Comparison of ENCODE assay signal across 9 mouse cellular contexts in the genomic region with DNA sequence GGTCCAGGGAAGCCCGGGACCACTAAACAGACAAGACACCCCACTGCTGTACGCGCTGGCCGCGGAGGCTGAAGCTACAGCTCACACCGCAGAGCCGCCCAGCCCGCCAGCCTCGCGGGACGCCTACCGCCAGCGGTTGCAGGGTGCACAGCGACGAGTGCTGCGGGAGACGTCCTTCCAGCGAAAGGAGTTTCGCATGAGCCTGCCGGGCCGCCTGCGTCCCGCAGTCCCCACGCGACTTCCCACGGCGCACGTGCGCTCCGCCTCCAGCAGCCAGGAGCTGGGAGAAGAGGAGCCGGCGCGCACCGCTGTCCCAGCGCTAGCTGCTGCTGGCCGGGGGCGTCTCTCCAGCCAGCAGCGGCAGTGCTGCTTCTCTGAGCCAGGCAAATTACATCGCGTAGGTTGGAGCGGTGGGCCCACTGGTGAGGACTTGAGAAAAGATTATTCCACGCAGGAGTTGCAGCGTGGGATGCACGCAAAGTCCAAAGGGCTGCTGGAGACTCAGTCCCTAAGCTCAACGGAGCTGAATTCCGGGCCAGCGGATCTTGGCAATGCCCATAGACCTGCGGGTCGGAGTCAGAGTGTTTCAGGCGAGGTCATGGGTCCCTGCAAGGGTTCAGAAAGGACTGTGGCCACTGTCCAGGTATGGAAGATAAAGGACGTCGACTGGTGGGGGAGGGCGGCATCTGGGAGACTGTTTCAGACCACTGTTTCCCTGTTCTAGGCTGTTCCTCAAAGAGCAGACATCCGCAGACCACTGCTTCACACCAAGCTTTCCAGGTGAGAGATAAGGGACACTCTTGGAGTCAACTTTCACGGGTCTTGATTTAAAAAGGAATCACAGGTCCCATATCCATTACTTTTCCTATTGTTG. TPM values are rescaled to one million over a fixed set of nuclear protein-coding genes. Genes with fewer than 3 reads are reported as not detected.
A peak's percentile ranks its signal among the peaks of the same experiment; 100 is the strongest.
DNase-seq lines count a peak whose midpoint lies in the region; ATAC-seq and TF ChIP-seq lines count a peak whose summit lies in the region.
"Had no signal": no experiment of that assay in that cellular context is flagged by ENCODE, and none has a peak within 500 bp of the region (broad histone marks: within the 10 kb centered on the region; RNA-seq: fewer than 3 reads in every experiment).

No protein-coding gene starts in this region.

- peak overlapping the region; percentile 75 for H3K4me2 ChIP-seq in forebrain, embryonic 16.5 days (ENCODE audit: low read length)
- H3K4me2 ChIP-seq in neural tube, embryonic 12.5 days (replicated peaks), result peak overlapping the region; percentile 86

- H3K27ac ChIP-seq in heart, adult 2 months, result no peak overlapping the region
- H3K27ac ChIP-seq in forebrain, embryonic 16.5 days (ENCODE audit: low read length), result no peak overlapping the region
- no peak overlapping the region for H3K27ac ChIP-seq in neural tube, embryonic 12.5 days

- peak overlapping the region; percentile 43 for H3K4me3 ChIP-seq in heart, adult 2 months
- H3K4me3 ChIP-seq in forebrain, embryonic 16.5 days (replicated peaks; ENCODE audit: low read length), result peak overlapping the region; percentile 45
- H3K4me3 ChIP-seq in neural tube, embryonic 12.5 days, result peak overlapping the region; percentile 40

- H3K9me3 ChIP-seq in forebrain, embryonic 16.5 days (ENCODE audit: control insufficient read depth, low read length), result no peaks in the 10 kb centered on the region
- H3K9me3 ChIP-seq in neural tube, embryonic 12.5 days, result no peaks in the 10 kb centered on the region

- TF ChIP-seq POLR2A in heart, adult 2 months (IDR thresholded peaks at IDR 0.05; ENCODE audit: insufficient read depth, low read depth, low read length), result no peak

- 0 out of 2 replicates have a peak, but pooled peaks cover 2% of the 10 kb centered on the region for H3K27me3 ChIP-seq in heart, adult 2 months (ENCODE audit: control insufficient read depth, insufficient read depth, low read length)
- H3K27me3 ChIP-seq in forebrain, embryonic 16.5 days (replicated peaks; ENCODE audit: control insufficient read depth, insufficient read depth, low read length), result peaks cover 50% of the 10 kb centered on the region
- peaks cover 75% of the 10 kb centered on the region for H3K27me3 ChIP-seq in neural tube, embryonic 12.5 days (replicated peaks)
- H3K27me3 ChIP-seq: CH12.LX had no signal

- WGBS in heart, adult 2 months, result 19% methylated on average over 55 of the region's 55 CpGs
- WGBS in forebrain, embryonic 16.5 days, result 5% methylated on average over 53 of the region's 55 CpGs
- WGBS in neural tube, embryonic 12.5 days, result 7% methylated on average over 55 of the region's 55 CpGs

- H3K36me3 ChIP-seq in heart, adult 2 months (ENCODE audit: control insufficient read depth, insufficient read depth, low read length), result no peaks in the 10 kb centered on the region
- no peaks in the 10 kb centered on the region for H3K36me3 ChIP-seq in forebrain, embryonic 16.5 days (ENCODE audit: control insufficient read depth, insufficient read depth)
- H3K36me3 ChIP-seq in neural tube, embryonic 12.5 days, result no peaks in the 10 kb centered on the region

- ATAC-seq in forebrain, embryonic 16.5 days, result no peak
- no peak for ATAC-seq in neural tube, embryonic 12.5 days (ENCODE audit: low FRiP score, low read depth)
- no peak for ATAC-seq in activated CD4-positive, CD25-positive, alpha-beta regulatory T cell, adult 4 months

- peak in 1 of 2 experiments; percentile 37 for DNase-seq in heart, adult 2 months
- no peak for DNase-seq in heart, adult 11 months
- DNase-seq in ZHBTc4 (ENCODE audit: low read depth, low spot score), result peak; percentile 69
- peak; percentile 65 to 78 for DNase-seq in left cerebral cortex, postnatal 25 days (ENCODE audit: low spot score in 2 of 2)
- DNase-seq in thymus, postnatal 14 days, result no peak

- peaks cover 1% of the 10 kb centered on the region; the same call in 1 of the 2 replicates for H3K4me1 ChIP-seq in heart, adult 2 months (ENCODE audit: control insufficient read depth, insufficient read depth, low read length)
- H3K4me1 ChIP-seq in forebrain, embryonic 16.5 days (replicated peaks; ENCODE audit: control insufficient read depth, insufficient read depth, low read length), result peaks cover 20% of the 10 kb centered on the region
- peaks cover 23% of the 10 kb centered on the region for H3K4me1 ChIP-seq in neural tube, embryonic 12.5 days

- H3K79me2 ChIP-seq in heart, adult 2 months (replicated peaks; ENCODE audit: control insufficient read depth, insufficient read depth, low read length), result no peaks in the 10 kb centered on the region

- peak overlapping the region; percentile 20; the same call in 1 of the 2 replicates for H3K9ac ChIP-seq in heart, adult 2 months (ENCODE audit: low read depth, low read length)
- peak overlapping the region; percentile 46 for H3K9ac ChIP-seq in forebrain, embryonic 16.5 days (replicated peaks; ENCODE audit: low read depth, low read length)
- peak overlapping the region; percentile 48; the same call in 1 of the 2 replicates for H3K9ac ChIP-seq in neural tube, embryonic 12.5 days

- TF ChIP-seq CTCF in heart, adult 2 months (IDR thresholded peaks at IDR 0.05), result no peak

- no peak for TF ChIP-seq EP300 in heart, adult 2 months (IDR thresholded peaks at IDR 0.05; ENCODE audit: insufficient read depth, low read depth, low read length)

- intact Hi-C loops in heart, adult 2 months (cut with DNase I), result no loop called here
- intact Hi-C loops in left cerebral cortex, postnatal 25 days (cut with DNase I), result loop anchor here (10.0 kb wide), 1 partner anchor 391 kb away; a partner anchor contains a TSS

RNA-seq across cellular contexts. Expression of a gene that starts 6.5 kb away (rescaled TPM):
- total RNA-seq in heart, adult 2 months (2021), result not detected
- not detected in 2 replicates for polyA plus RNA-seq in heart, adult 2 months (2012; rRNA removed)
- not detected in 2 replicates for polyA plus RNA-seq in forebrain, embryonic 16.5 days (2015; fragmentation: Nextera tagmentation; extraction: Ambion mirVana)
- not detected for total RNA-seq in left cerebral cortex, postnatal 25 days (2021)
- not detected in 2 replicates for polyA plus RNA-seq in neural tube, embryonic 12.5 days (2016; fragmentation: Nextera tagmentation; extraction: Ambion mirVana)
- not detected for polyA plus RNA-seq in activated CD4-positive, CD25-positive, alpha-beta regulatory T cell, adult 4 months (2017; shearing (Covaris generic))
- total RNA-seq: CH12.LX had no signal

RNA-seq across cellular contexts. Expression of a gene that starts 6.8 kb away (rescaled TPM):
- total RNA-seq in heart, adult 2 months (2021), result under 1 TPM; 0.34 to 0.91 TPM
- 0.53 and 0.80 TPM in 2 replicates for polyA plus RNA-seq in heart, adult 2 months (2012; rRNA removed)
- polyA plus RNA-seq in forebrain, embryonic 16.5 days (2015; fragmentation: Nextera tagmentation; extraction: Ambion mirVana), result 2.2 and 2.7 TPM in 2 replicates
- 1 to 10 TPM; 4.0 to 4.5 TPM for total RNA-seq in left cerebral cortex, postnatal 25 days (2021)
- polyA plus RNA-seq in neural tube, embryonic 12.5 days (2016; fragmentation: Nextera tagmentation; extraction: Ambion mirVana), result 2.1 and 2.7 TPM in 2 replicates
- under 1 TPM in 1 of 2 experiments, not detected in 1; 0.36 TPM for polyA plus RNA-seq in activated CD4-positive, CD25-positive, alpha-beta regulatory T cell, adult 4 months (2017; shearing (Covaris generic))
- total RNA-seq: CH12.LX had no signal

RNA-seq across cellular contexts. Expression of a gene that starts 6.9 kb away (rescaled TPM):
- not detected for total RNA-seq in heart, adult 2 months (2021)
- not detected in 2 replicates for polyA plus RNA-seq in heart, adult 2 months (2012; rRNA removed)
- polyA plus RNA-seq in forebrain, embryonic 16.5 days (2015; fragmentation: Nextera tagmentation; extraction: Ambion mirVana), result not detected in 2 replicates
- total RNA-seq in left cerebral cortex, postnatal 25 days (2021), result under 1 TPM; 0.32 to 0.34 TPM
- 0.13 TPM in 1 of 2 replicates, not detected in the other for polyA plus RNA-seq in neural tube, embryonic 12.5 days (2016; fragmentation: Nextera tagmentation; extraction: Ambion mirVana)
- polyA plus RNA-seq in activated CD4-positive, CD25-positive, alpha-beta regulatory T cell, adult 4 months (2017; shearing (Covaris generic)), result under 1 TPM in 1 of 2 experiments, not detected in 1; 0.33 TPM
- total RNA-seq: CH12.LX had no signal

RNA-seq across cellular contexts. Expression of a gene that starts 16.2 kb away (rescaled TPM):
- total RNA-seq in heart, adult 2 months (2021), result not detected
- not detected in 2 replicates for polyA plus RNA-seq in heart, adult 2 months (2012; rRNA removed)
- polyA plus RNA-seq in forebrain, embryonic 16.5 days (2015; fragmentation: Nextera tagmentation; extraction: Ambion mirVana), result not detected in 2 replicates
- 1 to 10 TPM; 3.3 TPM for total RNA-seq in left cerebral cortex, postnatal 25 days (2021)
- polyA plus RNA-seq in neural tube, embryonic 12.5 days (2016; fragmentation: Nextera tagmentation; extraction: Ambion mirVana), result not detected in 2 replicates
- not detected for polyA plus RNA-seq in activated CD4-positive, CD25-positive, alpha-beta regulatory T cell, adult 4 months (2017; shearing (Covaris generic))
- total RNA-seq: CH12.LX had no signal

RNA-seq across cellular contexts. Expression of a gene that starts 16.3 kb away (rescaled TPM):
- under 1 TPM; 0.05 to 0.34 TPM for total RNA-seq in heart, adult 2 months (2021)
- polyA plus RNA-seq in heart, adult 2 months (2012; rRNA removed), result 0.03 and 0.10 TPM in 2 replicates
- polyA plus RNA-seq in forebrain, embryonic 16.5 days (2015; fragmentation: Nextera tagmentation; extraction: Ambion mirVana), result 1.9 and 2.2 TPM in 2 replicates
- 10 to 100 TPM; 79.1 to 79.3 TPM for total RNA-seq in left cerebral cortex, postnatal 25 days (2021)
- polyA plus RNA-seq in neural tube, embryonic 12.5 days (2016; fragmentation: Nextera tagmentation; extraction: Ambion mirVana), result 0.22 and 0.46 TPM in 2 replicates
- not detected for polyA plus RNA-seq in activated CD4-positive, CD25-positive, alpha-beta regulatory T cell, adult 4 months (2017; shearing (Covaris generic))
- total RNA-seq: CH12.LX had no signal

Comparison
In these comparisons a context has a peak if more than half of its experiments do, and no peak if none do; other contexts are left out.
1. DNase-seq: peak in ZHBTc4 (single experiment) and left cerebral cortex, postnatal 25 days (2 of 2); none in heart, adult 11 months (single experiment) and thymus, postnatal 14 days (single experiment).
2. Peak in every context shown above with its lines, with median percentiles within 50 percentile points of each other: H3K4me3 ChIP-seq and H3K9ac ChIP-seq.